Mouse (Mus musculus): ENCODE measurements around the gene Gm20696.

DNA sequence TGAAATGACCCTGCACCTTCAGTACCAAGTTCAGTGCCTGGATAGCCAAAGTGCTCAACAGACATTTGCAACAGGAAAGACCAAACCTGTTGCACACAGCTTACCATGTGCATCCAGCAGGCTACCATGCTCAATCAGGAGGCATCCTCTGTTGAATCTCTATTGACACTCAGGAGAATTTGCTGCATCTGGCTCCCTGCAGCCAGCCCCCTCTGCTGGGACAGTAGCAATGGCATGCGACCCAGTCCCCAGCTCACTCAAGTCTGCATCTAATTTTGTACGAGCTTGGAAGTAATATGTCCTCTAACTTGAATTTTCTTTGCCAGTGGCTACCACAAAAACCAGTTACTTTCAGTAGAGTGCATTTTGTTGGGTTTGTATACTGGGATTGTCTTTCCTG, 312.3 kb downstream of the Gm20696 start:
- TF ChIP-seq GATA1 (IDR thresholded peaks at IDR 0.05; ENCODE audit: borderline replicate concordance, low read length) (no peak), FLI1 (IDR thresholded peaks at IDR 0.05; ENCODE audit: low read length) (no peak)
